Mouse (Mus musculus) cerebellum, adult 2 months (tissue): ENCODE data around the gene Myadml2.

ENCODE experiments used
- CTCF ChIP-seq: fragments of 200-500 bp; IDR thresholded peaks from 2 replicates; pipeline ENCODE4 v1.5.1; 2011; ENCODE audit warnings: low read depth, mild to moderate bottlenecking, control low read depth, low read length, moderate library complexity, borderline replicate concordance; ENCODE audit not compliant: insufficient read depth
- POLR2A ChIP-seq: fragments of 200-500 bp; IDR thresholded peaks from 2 replicates; pipeline ENCODE4 v1.6.1; 2011; ENCODE audit warnings: low read length, control low read depth, borderline replicate concordance; ENCODE audit not compliant: insufficient read depth

GRCm38 (mm10) chr11:120697741-120698140 is 49.8 kb upstream of the Myadml2 start:
- TF ChIP-seq CTCF (no peak), POLR2A (no peak)
